Mouse (Mus musculus) adrenal gland (tissue): ENCODE data around the gene Serpinb1a.
"Not testable (repeated sequence)": the region's sequence is repeated elsewhere in the genome, so short reads cannot be mapped to it uniquely, and the experiment has no call there.

Experiments
- intact Hi-C: fragments of 180-260 bp; cut with DNase I; formaldehyde crosslinking; loops from one replicate; pipeline ENCODE4 v1.15.1; 2025
- long read RNA-seq, 2 experiments: library from polyadenylated mRNA; unstranded; transcript quantifications; one replicate each; pipeline ENCODE4 v2.0.0; 2020; ENCODE audit warnings: borderline replicate concordance in 1 of 2; ENCODE audit not compliant: insufficient replicate concordance in 1 of 2

Serpinb1a gene
- long read RNA-seq, experiment 1, transcript Serpinb1a-201 (7 exons, 1,918 nt): major isoform, 120 of 135 reads
- long read RNA-seq, experiment 1, partial matches to known transcripts: 8 of 135 reads
- long read RNA-seq, experiment 1, other reads (novel, unspliced or antisense): 7 of 135 reads
- long read RNA-seq, experiment 2, transcript Serpinb1a-201 (7 exons, 1,918 nt): major isoform, 5 of 5 reads
- long read RNA-seq, experiment 2, partial matches to known transcripts: 0 of 5 reads
- long read RNA-seq, experiment 2, other reads (novel, unspliced or antisense): 0 of 5 reads

- intact Hi-C loops: no loop called here
These were observed at the start of gene Serpinb1a for GRCm38 (mm10) chr13:32850668-32851404. TSS of gene Serpinb1a (minus strand) at chr13:32851185.

DNA sequence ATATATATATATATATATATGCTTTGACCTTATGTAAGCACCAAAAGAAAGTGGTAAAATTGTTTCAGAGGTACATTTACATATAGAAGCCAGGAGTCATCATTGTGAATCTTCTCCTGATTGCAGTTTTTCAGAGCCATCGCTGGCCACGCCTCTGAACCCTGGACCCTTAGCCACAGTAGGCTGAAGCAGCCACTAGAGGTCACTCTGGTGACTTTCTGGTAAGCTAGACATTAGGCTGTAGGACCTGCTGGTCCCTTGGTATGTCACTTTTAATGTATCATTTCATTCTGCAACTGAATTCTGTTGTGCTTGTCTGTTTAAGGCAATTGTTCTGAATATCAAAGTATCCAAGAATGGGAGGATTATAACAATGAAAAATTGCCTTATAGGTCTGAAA lies 49.7 kb upstream of the Serpinb1a start:
- intact Hi-C loops: loop anchor here (10.0 kb wide), 2 partner anchors 104 to 304 kb away; partner anchors contain the start of gene Serpinb9

DNA sequence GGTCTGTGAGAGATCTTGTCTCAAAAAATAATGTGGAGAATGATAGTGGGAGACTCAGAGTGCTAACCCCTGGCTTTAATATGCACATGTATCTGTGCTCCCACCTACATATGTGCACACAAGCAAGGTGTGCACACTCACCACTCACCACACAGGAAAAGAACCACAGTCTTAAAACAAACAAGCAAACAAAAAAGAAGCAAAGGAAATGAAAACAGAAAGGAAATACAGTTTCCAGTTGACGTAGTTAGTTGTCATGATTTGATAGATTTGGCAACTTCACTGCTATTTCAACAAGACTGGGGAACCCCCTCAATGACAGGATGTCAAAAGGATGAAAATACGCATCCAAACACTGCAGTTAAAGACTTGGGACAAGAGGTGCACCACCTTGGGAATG lies 48.1 kb upstream of the Serpinb1a start:
- intact Hi-C loops: not testable (repeated sequence)

DNA sequence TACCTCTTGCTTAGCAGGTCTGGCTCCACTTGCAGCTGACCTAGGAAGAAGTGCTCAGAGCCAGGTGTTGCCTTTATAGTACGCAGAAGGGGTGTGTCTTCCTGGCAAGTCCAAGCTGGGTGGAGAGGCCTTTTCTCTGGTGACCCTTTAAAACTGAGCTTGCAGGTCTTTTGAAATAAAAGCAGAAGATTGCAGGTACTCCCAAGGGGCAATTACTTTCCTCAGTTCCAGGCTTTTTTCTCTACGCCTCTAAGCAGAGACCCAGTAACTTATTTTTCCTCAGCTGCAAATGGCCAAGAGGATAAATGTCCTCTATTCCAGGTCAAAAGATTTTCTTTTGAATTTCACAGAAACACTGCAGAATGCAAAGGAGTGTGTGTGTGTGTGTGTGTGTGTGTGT lies 47.1 kb upstream of the Serpinb1a start, which contains the start of gene Serpinb1c:
Serpinb1c (minus strand) TSS at position 101 of the 400 bp plus-strand sequence.
- intact Hi-C loops: no loop called here

GRCm38 (mm10) chr13:32896931-32897330 lies 45.9 kb upstream of the Serpinb1a start:
- intact Hi-C loops: no loop called here

DNA sequence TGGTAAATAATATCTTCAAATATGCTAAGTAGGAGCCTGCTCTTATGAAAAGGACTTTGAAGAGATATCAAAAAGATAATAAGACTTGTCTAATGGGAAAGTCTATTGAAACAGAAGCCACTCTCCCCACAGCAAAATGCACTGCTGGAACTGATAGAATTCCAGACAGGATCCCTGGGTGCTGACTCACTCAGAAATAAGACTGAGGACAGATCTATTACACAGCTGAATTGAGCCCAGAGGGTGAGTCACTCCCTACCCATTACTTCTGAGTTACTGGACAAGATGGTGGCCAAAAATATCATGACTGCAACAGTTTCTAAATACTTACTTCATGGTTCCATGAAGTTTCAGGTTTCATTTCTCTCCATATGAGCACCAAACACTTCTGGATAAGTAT lies 33.8 kb upstream of the Serpinb1a start:
- intact Hi-C loops: no loop called here

GRCm38 (mm10) chr13:32873862-32874261 lies 22.9 kb upstream of the Serpinb1a start:
- intact Hi-C loops: no loop called here

GRCm38 (mm10) chr13:32868843-32869242 lies 17.9 kb upstream of the Serpinb1a start:
- intact Hi-C loops: no loop called here

- intact Hi-C loops: not testable (repeated sequence)
These were observed 17.2 kb upstream of the Serpinb1a start for GRCm38 (mm10) chr13:32868233-32868632.

DNA sequence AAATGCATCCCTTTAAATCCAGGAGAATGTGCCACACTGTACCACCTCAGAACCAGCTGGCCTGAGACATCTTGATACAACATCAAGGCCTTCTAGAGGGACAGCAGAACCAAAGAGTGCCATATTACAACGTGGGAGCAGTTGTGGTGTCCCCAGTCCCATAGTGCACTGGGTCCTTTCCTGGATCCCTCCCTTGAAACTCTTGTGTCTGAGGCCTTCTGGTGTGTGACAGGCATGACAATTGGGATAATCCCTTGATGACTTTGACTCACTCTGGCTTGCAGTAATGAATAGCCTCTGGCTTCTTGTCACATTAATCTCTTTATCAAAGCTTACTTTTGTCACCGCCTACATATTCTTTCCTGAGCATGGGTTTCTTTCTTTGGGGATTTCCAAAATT lies 16.0 kb upstream of the Serpinb1a start:
- intact Hi-C loops: no loop called here

DNA sequence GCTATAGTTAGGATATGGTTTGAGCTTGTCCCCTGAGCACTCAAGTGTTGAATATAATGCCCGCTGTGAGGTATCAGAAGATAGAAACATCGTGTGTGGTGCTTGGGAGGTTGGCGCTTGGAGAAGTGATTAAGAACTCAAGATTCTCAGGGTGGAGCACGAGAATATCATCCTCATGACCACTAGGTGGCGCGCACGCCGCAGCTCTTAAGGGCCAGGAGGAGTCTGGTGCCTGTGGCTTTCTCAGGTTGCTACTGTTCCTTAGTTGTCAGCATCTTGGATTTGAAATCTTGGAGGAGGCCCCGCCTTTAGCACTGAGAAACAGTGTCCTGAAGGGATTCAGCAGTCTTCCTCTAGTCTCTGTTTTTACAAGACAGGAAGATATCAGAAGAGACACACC lies 15.5 kb upstream of the Serpinb1a start:
- intact Hi-C loops: no loop called here

GRCm38 (mm10) chr13:32865591-32865990 lies 14.6 kb upstream of the Serpinb1a start:
- intact Hi-C loops: no loop called here

DNA sequence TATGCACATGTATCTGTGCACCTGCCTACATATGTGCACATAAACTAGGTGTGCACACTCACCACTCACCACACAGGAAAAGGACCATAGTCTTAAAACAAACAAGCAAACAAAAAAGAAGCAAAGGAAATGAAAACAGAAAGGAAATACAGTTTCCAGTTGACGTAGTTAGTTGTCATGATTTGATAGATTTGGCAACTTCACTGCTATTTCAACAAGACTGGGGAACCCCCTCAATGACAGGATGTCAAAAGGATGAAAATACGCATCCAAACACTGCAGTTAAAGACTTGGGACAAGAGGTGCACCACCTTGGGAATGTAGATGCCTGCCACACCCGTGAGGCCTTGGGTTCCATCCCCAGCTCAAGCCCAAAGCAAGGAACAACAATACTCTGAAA lies 13.5 kb upstream of the Serpinb1a start:
- intact Hi-C loops: not testable (repeated sequence)

GRCm38 (mm10) chr13:32863456-32863855 lies 12.5 kb upstream of the Serpinb1a start:
- intact Hi-C loops: no loop called here

GRCm38 (mm10) chr13:32860821-32861220 lies 9.8 kb upstream of the Serpinb1a start:
- intact Hi-C loops: no loop called here

- intact Hi-C loops: no loop called here
These were observed 2.1 kb upstream of the Serpinb1a start for GRCm38 (mm10) chr13:32853073-32853472.

- intact Hi-C loops: no loop called here
These were observed 1.6 kb upstream of the Serpinb1a start for GRCm38 (mm10) chr13:32852539-32852938.

GRCm38 (mm10) chr13:32851967-32852366 lies 982 bp upstream of the Serpinb1a start:
- intact Hi-C loops: no loop called here

DNA sequence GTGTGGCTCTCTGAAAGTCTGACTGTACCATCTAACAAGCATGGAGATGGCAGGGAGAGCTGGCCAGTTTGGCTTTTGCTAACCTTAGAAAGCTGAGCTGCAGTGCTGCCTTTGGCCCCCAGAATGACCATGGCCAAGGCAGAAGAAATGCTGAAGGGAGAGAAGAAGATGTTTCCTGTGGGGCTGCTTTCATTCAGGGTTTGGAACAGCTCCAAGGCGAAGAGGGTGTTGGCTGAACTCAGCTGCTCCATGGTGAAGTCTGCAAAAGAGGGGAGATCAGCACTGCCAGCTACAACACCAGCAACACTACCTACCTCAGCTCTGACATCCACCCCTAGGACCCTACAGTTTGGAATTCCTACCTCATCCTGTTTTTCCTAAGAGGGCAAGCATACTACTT lies 829 bp downstream of the Serpinb1a start:
- intact Hi-C loops: no loop called here

- intact Hi-C loops: no loop called here
These were observed 1.4 kb downstream of the Serpinb1a start for GRCm38 (mm10) chr13:32849531-32850123.

DNA sequence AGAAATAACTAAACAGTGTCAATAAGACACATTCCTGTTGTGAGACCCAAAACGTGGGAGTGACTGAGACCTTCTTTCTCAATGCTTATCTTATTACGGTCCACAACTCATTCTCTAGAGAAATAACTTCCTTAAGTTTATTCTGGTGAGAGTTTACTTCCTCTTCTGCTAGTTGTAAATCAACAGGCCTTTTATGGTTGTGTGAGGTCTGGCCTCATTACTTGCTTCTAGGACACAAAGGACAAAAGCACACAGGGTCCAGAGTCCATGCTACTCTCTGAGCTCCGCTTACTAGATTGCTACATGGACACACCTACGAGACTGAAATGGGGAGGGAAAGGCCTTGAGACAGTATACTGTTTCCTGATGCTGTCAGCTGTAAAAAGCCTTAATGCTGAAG lies 1.9 kb downstream of the Serpinb1a start:
- intact Hi-C loops: no loop called here

DNA sequence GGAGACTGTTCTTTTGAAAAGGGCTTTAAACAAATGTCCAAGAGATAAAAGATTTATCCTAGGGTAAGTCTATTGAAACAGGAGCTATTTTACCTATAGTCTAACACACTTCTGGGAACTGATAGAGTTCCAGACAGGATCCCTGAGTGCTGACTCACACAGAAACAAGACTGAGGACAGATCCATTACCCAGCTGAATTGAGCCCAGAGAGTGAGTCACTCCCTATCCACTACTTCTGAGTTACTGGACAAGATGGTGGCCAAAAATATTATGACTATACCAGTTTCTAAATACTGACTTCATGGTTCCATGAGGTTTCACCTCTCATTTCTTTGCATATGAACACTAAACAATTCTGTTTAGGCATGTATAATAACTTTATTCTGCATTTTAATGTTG lies 4.8 kb downstream of the Serpinb1a start:
- intact Hi-C loops: no loop called here
